Mouse (Mus musculus): ENCODE measurements around the gene Tbc1d4. TPM values are rescaled to one million over a fixed set of nuclear protein-coding genes. Genes with fewer than 3 reads are reported as not detected.
"Not testable (repeated sequence)": the region's sequence is repeated elsewhere in the genome, so short reads cannot be mapped to it uniquely, and the experiment has no call there.

Gene Tbc1d4
- polyA plus RNA-seq, 1 experiment from 2014 or later = 6.8 TPM

GRCm38 (mm10) chr14:101587366-101588040, 21.5 kb downstream of the Tbc1d4 start:
- H3K4me3 ChIP-seq (ENCODE audit: low read depth, low read length); H3K4me2 ChIP-seq (ENCODE audit: low read depth, low read length, severe bottlenecking); H3K27me3 ChIP-seq (ENCODE audit: control insufficient read depth, insufficient read depth, low read length); H3K4me1 ChIP-seq (replicated peaks; ENCODE audit: control insufficient read depth, insufficient read depth, low read length); H3K9ac ChIP-seq (ENCODE audit: low read length); H3K9me3 ChIP-seq (ENCODE audit: control insufficient read depth, low read length); DNase-seq (ENCODE audit: low spot score); ATAC-seq (replicated peaks; ENCODE audit: low FRiP score); H3K27ac ChIP-seq (ENCODE audit: low read depth, low read length); H3K36me3 ChIP-seq (ENCODE audit: control insufficient read depth, insufficient read depth, low read length): not testable (repeated sequence)
- 86% methylated on average over 4 of the region's 6 CpGs for WGBS

- 65% methylated on average over 7 of the region's 7 CpGs for WGBS
- Histone ChIP-seq H3K4me2 (ENCODE audit: low read depth, low read length, severe bottlenecking) (no peak overlapping the region), H3K27ac (ENCODE audit: low read depth, low read length) (no peak overlapping the region), H3K4me3 (ENCODE audit: low read depth, low read length) (no peak overlapping the region), H3K27me3 (ENCODE audit: control insufficient read depth, insufficient read depth, low read length) (no peaks in the 10 kb centered on the region), H3K4me1 (replicated peaks; ENCODE audit: control insufficient read depth, insufficient read depth, low read length) (no peaks in the 10 kb centered on the region), H3K36me3 (ENCODE audit: control insufficient read depth, insufficient read depth, low read length) (no peaks in the 10 kb centered on the region), H3K9ac (ENCODE audit: low read length) (no peak overlapping the region), H3K9me3 (ENCODE audit: control insufficient read depth, low read length) (no peaks in the 10 kb centered on the region)
- ATAC-seq (replicated peaks; ENCODE audit: low FRiP score) = no peak
- no peak for DNase-seq (ENCODE audit: low spot score)
Measured at GRCm38 (mm10) chr14:101586096-101586495, 22.9 kb downstream of the Tbc1d4 start.

GRCm38 (mm10) chr14:101575651-101576050, 33.3 kb downstream of the Tbc1d4 start:
- Histone ChIP-seq H3K36me3 (ENCODE audit: control insufficient read depth, insufficient read depth, low read length) (no peaks in the 10 kb centered on the region), H3K4me1 (replicated peaks; ENCODE audit: control insufficient read depth, insufficient read depth, low read length) (no peaks in the 10 kb centered on the region), H3K27me3 (ENCODE audit: control insufficient read depth, insufficient read depth, low read length) (no peaks in the 10 kb centered on the region), H3K27ac (ENCODE audit: low read depth, low read length) (no peak overlapping the region), H3K9me3 (ENCODE audit: control insufficient read depth, low read length) (no peaks in the 10 kb centered on the region), H3K9ac (ENCODE audit: low read length) (no peak overlapping the region), H3K4me3 (ENCODE audit: low read depth, low read length) (no peak overlapping the region), H3K4me2 (ENCODE audit: low read depth, low read length, severe bottlenecking) (no peak overlapping the region)
- 27% methylated on average over 3 of the region's 3 CpGs for WGBS
- no peak for ATAC-seq (replicated peaks; ENCODE audit: low FRiP score)
- DNase-seq (ENCODE audit: low spot score) = no peak

- no peaks in the 10 kb centered on the region for H3K4me1 ChIP-seq (replicated peaks; ENCODE audit: control insufficient read depth, insufficient read depth, low read length)
- no peaks in the 10 kb centered on the region for H3K36me3 ChIP-seq (ENCODE audit: control insufficient read depth, insufficient read depth, low read length)
- H3K4me3 ChIP-seq (ENCODE audit: low read depth, low read length) = no peak overlapping the region
- no peak overlapping the region for H3K4me2 ChIP-seq (ENCODE audit: low read depth, low read length, severe bottlenecking)
- no peak overlapping the region for H3K27ac ChIP-seq (ENCODE audit: low read depth, low read length)
- H3K9me3 ChIP-seq (ENCODE audit: control insufficient read depth, low read length) = no peaks in the 10 kb centered on the region
- no peaks in the 10 kb centered on the region for H3K27me3 ChIP-seq (ENCODE audit: control insufficient read depth, insufficient read depth, low read length)
- ATAC-seq (replicated peaks; ENCODE audit: low FRiP score) (no peak), DNase-seq (ENCODE audit: low spot score) (no peak)
- 93% methylated on average over 1 of the region's 1 CpGs for WGBS
- H3K9ac ChIP-seq (ENCODE audit: low read length) = no peak overlapping the region
Measured at GRCm38 (mm10) chr14:101574536-101574935, 34.5 kb downstream of the Tbc1d4 start.

- Histone ChIP-seq H3K27ac (ENCODE audit: low read depth, low read length) (no peak overlapping the region), H3K27me3 (ENCODE audit: control insufficient read depth, insufficient read depth, low read length) (no peaks in the 10 kb centered on the region), H3K9ac (ENCODE audit: low read length) (no peak overlapping the region), H3K9me3 (ENCODE audit: control insufficient read depth, low read length) (no peaks in the 10 kb centered on the region), H3K36me3 (ENCODE audit: control insufficient read depth, insufficient read depth, low read length) (no peaks in the 10 kb centered on the region), H3K4me2 (ENCODE audit: low read depth, low read length, severe bottlenecking) (no peak overlapping the region), H3K4me1 (replicated peaks; ENCODE audit: control insufficient read depth, insufficient read depth, low read length) (no peaks in the 10 kb centered on the region), H3K4me3 (ENCODE audit: low read depth, low read length) (no peak overlapping the region)
- DNase-seq (ENCODE audit: low spot score) (no peak), ATAC-seq (replicated peaks; ENCODE audit: low FRiP score) (no peak)
- WGBS = 87% methylated on average over 7 of the region's 7 CpGs
Measured at GRCm38 (mm10) chr14:101573107-101573614, 35.8 kb downstream of the Tbc1d4 start.

GRCm38 (mm10) chr14:101568828-101569227, 40.2 kb downstream of the Tbc1d4 start:
- ATAC-seq (replicated peaks; ENCODE audit: low FRiP score) (no peak), DNase-seq (ENCODE audit: low spot score) (no peak)
- no peak overlapping the region for H3K27ac ChIP-seq (ENCODE audit: low read depth, low read length)
- H3K9me3 ChIP-seq (ENCODE audit: control insufficient read depth, low read length) = no peaks in the 10 kb centered on the region
- no peaks in the 10 kb centered on the region for H3K27me3 ChIP-seq (ENCODE audit: control insufficient read depth, insufficient read depth, low read length)
- H3K36me3 ChIP-seq (ENCODE audit: control insufficient read depth, insufficient read depth, low read length) = no peaks in the 10 kb centered on the region
- H3K4me2 ChIP-seq (ENCODE audit: low read depth, low read length, severe bottlenecking) = no peak overlapping the region
- H3K4me1 ChIP-seq (replicated peaks; ENCODE audit: control insufficient read depth, insufficient read depth, low read length) = no peaks in the 10 kb centered on the region
- no peak overlapping the region for H3K9ac ChIP-seq (ENCODE audit: low read length)
- no peak overlapping the region for H3K4me3 ChIP-seq (ENCODE audit: low read depth, low read length)
- 85% methylated on average over 2 of the region's 2 CpGs for WGBS

GRCm38 (mm10) chr14:101566717-101567116, 42.3 kb downstream of the Tbc1d4 start:
- Histone ChIP-seq H3K4me2 (ENCODE audit: low read depth, low read length, severe bottlenecking) (no peak overlapping the region), H3K27me3 (ENCODE audit: control insufficient read depth, insufficient read depth, low read length) (no peaks in the 10 kb centered on the region), H3K9ac (ENCODE audit: low read length) (no peak overlapping the region), H3K4me1 (replicated peaks; ENCODE audit: control insufficient read depth, insufficient read depth, low read length) (no peaks in the 10 kb centered on the region), H3K9me3 (ENCODE audit: control insufficient read depth, low read length) (no peaks in the 10 kb centered on the region), H3K4me3 (ENCODE audit: low read depth, low read length) (no peak overlapping the region), H3K36me3 (ENCODE audit: control insufficient read depth, insufficient read depth, low read length) (no peaks in the 10 kb centered on the region), H3K27ac (ENCODE audit: low read depth, low read length) (no peak overlapping the region)
- 94% methylated on average over 2 of the region's 2 CpGs for WGBS
- DNase-seq (ENCODE audit: low spot score) = no peak
- ATAC-seq (replicated peaks; ENCODE audit: low FRiP score) = no peak

- no peak for ATAC-seq (replicated peaks; ENCODE audit: low FRiP score)
- 50% methylated on average over 3 of the region's 3 CpGs for WGBS
Measured at GRCm38 (mm10) chr14:101565661-101566060, 43.3 kb downstream of the Tbc1d4 start.

GRCm38 (mm10) chr14:101561251-101561701, 47.7 kb downstream of the Tbc1d4 start:
- Histone ChIP-seq H3K4me1 (replicated peaks; ENCODE audit: control insufficient read depth, insufficient read depth, low read length) (no peaks in the 10 kb centered on the region), H3K27ac (ENCODE audit: low read depth, low read length) (no peak overlapping the region), H3K4me3 (ENCODE audit: low read depth, low read length) (no peak overlapping the region), H3K9ac (ENCODE audit: low read length) (no peak overlapping the region), H3K9me3 (ENCODE audit: control insufficient read depth, low read length) (no peaks in the 10 kb centered on the region), H3K4me2 (ENCODE audit: low read depth, low read length, severe bottlenecking) (no peak overlapping the region), H3K27me3 (ENCODE audit: control insufficient read depth, insufficient read depth, low read length) (no peaks in the 10 kb centered on the region), H3K36me3 (ENCODE audit: control insufficient read depth, insufficient read depth, low read length) (no peaks in the 10 kb centered on the region)
- WGBS = 68% methylated on average over 12 of the region's 12 CpGs
- DNase-seq (ENCODE audit: low spot score) = no peak
- no peak for ATAC-seq (replicated peaks; ENCODE audit: low FRiP score)

More at GRCm38 (mm10) chr14:101565661-101566060, 43.3 kb downstream of the Tbc1d4 start:
- no peak overlapping the region for H3K9ac ChIP-seq (ENCODE audit: low read length)
- H3K4me3 ChIP-seq (ENCODE audit: low read depth, low read length) = no peak overlapping the region
- no peaks in the 10 kb centered on the region for H3K27me3 ChIP-seq (ENCODE audit: control insufficient read depth, insufficient read depth, low read length)
- no peaks in the 10 kb centered on the region for H3K9me3 ChIP-seq (ENCODE audit: control insufficient read depth, low read length)
- no peak overlapping the region for H3K4me2 ChIP-seq (ENCODE audit: low read depth, low read length, severe bottlenecking)
- no peaks in the 10 kb centered on the region for H3K4me1 ChIP-seq (replicated peaks; ENCODE audit: control insufficient read depth, insufficient read depth, low read length)
- H3K27ac ChIP-seq (ENCODE audit: low read depth, low read length) = no peak overlapping the region
- H3K36me3 ChIP-seq (ENCODE audit: control insufficient read depth, insufficient read depth, low read length) = no peaks in the 10 kb centered on the region
- DNase-seq (ENCODE audit: low spot score) = no peak
